Mouse (Mus musculus): ENCODE measurements around the gene Tulp2.

Tulp2 gene

DNA sequence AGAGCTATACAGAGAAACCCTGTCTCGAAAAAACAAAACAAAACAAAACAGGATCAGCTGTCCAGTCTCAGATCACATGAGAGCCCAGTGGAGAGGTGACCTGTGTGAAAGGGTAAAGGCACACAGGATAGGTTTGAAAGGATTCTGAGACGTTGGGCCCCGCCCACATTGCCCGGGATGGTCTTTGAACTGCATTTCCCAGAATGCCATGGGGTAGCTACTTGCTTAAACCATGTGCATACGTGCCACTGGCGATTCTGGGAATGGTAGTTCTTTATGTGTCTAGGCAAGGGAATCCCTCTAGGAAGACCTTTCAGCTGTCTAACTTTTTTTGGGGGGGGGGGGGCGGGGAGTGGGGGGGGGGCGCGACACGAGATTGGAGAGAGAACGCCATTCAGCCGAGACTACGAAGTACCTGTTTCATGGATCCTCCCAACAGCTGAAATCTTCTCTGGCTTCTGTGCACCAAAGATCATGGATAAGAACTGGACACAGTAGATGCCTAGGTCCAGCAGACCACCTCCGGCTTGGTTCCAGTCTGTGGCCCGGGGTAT lies at the start of gene Tulp2:
Gene Tulp2 (plus strand): TSS at position 504 of the 554 bp plus-strand sequence.
- DNase-seq: peak; percentile 75

DNA sequence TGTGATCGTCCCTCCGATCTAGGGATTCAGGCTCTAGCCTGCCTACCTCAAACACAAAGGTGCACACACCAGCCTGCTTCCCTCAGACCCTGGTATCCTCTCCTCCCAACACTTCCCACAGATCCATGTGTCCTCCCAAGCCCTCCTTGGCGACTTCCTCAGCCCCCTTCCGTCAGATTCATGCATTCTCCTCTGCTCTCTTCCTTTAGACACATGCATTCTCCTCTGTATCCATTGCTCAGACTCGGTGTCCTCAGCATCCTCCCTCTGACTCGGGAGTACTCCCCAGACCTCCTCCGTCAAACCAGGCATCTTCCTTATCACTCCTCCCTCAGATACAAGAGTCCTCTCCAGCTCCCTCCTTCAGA lies 47.9 kb upstream of the Tulp2 start:
- no peak for DNase-seq

DNA sequence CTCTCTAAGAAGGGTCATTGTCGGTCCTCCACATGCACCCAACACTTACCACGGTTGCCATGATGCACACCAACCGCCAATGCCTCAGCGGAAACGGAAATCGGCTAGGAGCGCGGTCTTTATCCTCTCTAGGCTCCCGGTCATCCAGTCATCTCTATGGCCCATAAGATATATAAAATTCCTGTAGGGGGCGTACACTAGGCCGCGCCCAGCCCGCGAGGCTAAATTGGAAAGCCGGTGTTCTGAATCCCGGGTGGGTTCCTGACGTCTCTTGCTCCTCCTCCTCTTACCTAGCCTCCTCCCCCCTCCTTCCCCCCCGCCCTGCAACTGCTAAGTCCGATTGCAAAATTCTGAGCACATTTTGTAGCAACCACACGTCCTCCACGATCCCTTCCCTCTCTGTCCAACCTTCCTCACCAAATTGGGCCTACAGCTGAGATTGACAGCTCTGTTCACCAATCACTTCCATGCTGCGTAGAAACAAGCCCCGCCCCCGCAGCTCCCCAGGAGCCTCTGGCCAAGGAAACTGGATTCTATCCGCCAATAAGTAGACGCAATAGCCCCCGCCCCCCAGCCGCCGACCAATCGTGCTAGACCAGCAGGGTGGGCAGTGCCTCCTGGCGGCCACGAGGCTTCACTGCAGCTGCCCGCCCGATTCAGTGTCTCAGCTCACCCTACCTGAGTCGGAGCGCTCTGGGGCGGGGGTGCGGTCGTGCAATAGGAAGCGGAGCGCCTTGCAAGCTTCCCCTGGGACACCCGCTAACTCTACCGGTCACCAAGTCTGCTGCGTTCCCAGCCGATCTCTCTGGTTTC lies 47.3 kb upstream of the Tulp2 start, which contains the start of gene Gys1:
Gene Gys1 (plus strand): TSS at position 642 of the 813 bp plus-strand sequence.
- DNase-seq: peak; percentile 100

DNA sequence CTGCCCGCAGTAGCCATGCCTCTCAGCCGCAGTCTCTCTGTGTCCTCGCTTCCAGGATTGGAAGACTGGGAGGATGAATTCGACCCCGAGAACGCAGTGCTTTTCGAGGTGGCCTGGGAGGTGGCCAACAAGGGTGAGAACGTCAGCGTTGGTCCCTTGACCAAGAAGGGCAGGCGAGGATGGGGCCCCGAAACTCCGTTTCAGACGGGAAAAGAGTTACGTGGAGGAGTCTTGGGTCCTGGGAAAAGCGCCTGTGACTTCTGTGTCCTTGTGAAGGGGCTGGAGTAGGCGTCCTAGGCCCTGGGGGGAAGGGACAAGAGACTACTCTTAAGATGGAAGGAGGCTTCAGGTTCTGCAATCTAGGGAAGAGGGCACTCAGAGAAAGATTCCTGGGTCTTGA lies 46.6 kb upstream of the Tulp2 start:
- no peak for DNase-seq

DNA sequence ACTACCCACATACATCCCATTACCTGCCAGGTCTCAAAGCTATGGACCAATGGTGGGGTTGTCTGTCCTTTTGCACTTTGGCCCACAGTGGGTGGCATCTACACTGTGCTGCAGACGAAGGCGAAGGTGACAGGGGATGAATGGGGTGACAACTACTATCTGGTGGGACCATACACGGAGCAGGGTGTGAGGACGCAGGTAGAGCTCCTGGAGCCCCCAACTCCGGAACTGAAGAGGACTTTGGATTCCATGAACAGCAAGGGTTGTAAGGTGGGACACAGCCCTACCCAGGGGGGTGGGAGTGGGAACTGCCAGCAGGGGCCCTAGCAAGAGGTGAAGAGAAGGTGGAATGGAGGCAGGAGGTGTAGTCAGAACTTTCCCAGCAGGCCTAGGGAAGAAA lies 45.2 kb upstream of the Tulp2 start:
- no peak for DNase-seq

DNA sequence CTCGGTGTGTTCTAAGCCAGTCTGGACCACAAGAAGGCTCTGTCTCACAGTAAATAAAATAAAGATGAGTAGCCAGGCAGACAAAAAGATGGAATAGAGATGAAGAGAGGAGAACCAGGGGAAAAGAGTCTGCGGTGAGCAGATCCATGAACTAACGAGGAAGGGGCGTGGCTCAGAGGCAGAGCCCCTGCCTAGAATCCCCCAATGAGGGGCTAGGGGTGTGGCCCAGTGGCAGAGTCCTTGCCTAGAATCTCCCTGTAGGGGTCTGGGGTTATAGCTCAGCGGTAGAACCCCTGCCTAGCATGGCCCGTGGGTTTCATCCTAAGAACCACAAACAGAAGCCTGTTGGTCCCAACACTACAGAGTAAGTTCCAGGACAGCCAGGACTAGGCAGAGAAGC lies 44.6 kb upstream of the Tulp2 start:
- no peak for DNase-seq

DNA sequence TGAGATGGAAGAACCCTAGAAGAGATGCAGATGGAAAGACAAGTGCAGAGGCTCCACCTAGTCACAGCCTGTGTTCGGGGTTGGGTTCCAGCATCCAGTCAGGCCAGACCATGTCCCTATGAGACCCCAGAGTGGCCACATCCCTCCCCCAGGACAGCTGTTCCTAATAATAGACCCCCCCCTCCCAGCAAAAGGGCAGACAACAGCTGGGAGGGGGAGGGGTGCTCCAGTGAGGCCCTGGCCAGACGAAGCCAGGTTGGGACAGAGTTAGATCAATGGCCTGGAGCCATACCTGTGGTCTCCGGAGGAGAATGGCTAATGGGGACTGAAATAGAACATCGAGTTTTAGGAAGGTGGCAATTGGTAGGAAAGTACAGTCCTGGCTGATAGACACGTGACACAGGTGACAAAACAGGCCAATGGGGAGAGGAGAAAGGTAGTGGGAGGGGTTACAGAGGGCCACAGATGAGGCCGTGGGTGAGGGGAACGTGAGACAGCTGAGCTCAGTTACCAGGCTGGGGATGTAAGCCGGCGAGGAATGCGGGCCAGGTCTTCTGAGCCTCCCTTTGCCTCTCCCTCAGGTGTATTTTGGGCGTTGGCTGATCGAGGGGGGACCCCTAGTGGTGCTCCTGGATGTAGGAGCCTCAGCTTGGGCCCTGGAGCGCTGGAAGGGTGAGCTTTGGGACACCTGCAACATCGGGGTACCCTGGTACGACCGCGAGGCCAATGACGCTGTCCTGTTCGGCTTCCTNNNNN lies 44.0 kb upstream of the Tulp2 start, which contains the start of gene Ruvbl2:
Gene Ruvbl2 (minus strand): TSS at position 576 of the 756 bp plus-strand sequence.
- DNase-seq: no peak

DNA sequence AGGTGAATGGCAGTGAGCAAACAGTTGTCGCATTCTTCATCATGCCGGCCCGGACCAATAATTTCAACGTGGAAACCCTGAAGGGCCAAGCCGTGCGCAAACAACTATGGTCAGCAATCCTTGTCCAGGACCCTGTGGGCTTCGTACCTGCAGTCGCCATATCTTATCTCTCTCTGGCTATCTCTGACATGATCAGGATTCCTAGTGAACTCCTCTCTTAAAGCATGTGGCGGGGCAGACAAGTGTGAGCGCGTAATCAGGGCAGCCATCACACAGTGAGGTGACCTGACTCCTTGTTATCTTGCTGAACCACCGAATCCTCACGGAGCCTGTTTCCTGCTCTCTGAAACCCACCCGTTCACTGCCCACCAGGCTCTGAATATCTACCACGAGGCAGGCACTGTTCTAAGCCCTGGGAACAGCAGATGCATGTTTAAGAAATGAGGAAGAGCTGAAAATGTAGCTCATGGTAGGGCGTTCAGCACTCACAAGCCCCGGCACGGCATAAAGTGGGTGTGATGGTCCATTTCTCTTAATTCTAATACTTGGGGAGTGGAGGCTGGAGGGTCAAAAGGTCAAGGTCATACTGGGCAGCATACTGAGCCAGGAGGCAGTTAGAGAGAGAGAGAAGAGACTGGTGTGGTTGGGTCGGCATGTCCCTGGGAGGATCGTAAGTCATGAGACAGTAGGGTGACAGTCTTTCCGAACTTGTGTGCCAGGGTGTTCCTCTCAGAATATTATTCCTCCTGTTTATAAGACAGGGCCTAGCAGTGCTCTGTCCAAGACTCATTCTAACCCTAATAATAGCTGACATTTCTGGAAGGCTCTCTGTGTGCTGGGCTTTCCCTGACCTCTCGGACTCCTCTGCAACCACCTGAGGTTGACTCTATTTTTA lies 37.9 kb upstream of the Tulp2 start:
- no peak for DNase-seq

DNA sequence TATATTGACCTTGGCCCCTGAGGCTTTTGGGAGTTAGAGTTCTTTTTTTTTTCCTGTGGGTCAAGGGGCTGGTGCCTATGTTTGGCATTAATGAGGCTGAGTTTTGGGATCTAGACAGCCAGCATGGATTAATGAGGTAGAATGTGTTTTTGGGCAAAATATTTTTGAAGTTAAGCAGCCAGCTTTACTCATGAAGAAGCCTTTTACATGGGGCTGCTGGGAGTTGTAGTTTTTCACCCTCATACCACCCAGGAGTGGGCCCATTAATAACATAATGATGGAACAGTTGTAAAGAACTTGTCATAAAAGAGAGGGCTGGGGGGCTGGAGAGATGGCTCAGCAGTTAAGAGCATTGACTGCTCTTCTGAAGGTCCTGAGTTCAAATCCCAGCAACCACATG lies 35.1 kb upstream of the Tulp2 start:
- no peak for DNase-seq

DNA sequence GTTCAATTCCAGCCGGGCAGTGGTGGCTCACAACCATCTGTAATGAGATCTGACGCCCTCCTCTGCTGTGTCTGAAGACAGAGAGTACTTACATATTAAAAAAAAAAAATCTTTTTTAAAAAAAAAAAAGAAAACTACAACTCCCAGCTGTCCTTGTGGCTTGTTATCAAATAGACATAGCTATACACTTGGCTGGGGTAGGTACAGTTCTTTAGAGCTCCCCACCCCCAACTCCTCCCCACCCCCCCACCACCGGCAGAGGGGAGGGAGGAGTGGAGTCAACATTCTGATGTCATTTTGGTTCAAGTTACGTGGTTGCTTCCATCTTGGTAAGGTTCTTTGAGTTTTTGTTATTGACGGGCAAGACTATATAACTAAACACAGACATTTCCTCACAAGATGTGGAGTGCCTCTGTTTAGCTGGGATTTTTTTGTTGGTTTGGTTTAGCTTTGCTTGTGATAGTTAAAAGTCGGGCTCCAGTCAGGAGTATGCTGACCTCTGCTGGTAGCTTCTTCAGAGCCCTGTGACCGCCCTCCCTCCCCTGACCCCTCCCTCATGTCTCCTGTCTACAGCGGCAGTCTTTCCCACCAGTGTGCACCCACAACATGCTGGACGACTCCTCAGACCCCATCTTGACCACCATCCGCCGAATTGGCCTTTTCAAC lies 34.2 kb upstream of the Tulp2 start:
- DNase-seq: peak; percentile 20

DNA sequence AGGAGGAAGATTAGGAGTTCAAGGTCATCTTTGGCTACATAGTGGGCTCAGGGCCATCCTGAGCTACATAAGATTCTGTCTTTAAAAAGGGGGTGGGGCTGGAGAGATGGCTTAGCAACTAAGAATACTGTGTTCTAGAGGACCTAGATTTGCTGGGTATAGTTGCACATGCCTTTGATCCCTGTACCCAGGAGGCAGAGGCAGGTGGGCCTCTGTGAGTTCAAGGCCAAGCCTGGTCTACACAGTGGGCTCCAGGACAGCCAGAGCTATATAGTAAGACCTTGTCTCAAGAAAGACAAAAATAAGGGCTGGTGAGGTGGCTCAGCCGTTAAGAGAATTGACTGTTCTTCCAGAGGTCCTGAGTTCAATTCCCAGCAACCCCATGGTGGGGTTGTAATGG lies 31.7 kb upstream of the Tulp2 start:
- DNase-seq: no peak

DNA sequence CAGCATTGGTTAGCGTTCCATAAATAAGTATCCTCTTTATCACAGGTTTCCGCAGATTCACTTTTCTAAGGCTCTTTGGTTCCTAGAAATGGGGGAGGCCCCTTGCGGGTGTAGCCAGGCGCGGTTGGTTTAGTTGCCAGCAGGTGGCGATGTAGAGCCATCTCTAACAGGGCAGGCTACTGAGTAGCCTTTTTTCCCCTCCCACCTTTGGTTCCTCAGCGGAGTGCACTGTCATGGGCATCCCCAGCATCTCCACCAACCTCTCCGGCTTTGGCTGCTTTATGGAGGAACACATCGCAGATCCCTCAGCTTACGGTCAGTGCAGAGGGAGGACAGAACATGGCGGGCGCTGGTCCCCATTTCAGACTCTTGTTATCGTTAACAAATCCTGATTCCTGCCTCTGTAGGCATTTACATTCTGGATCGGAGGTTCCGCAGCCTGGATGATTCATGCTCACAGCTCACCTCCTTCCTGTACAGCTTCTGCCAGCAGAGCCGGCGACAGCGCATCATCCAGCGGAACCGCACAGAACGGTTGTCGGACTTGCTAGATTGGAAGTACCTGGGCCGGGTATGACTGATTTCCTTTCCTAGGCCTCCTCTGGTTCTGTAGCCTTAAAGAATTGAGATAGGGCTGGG lies 30.2 kb upstream of the Tulp2 start:
- DNase-seq: peak; percentile 85

DNA sequence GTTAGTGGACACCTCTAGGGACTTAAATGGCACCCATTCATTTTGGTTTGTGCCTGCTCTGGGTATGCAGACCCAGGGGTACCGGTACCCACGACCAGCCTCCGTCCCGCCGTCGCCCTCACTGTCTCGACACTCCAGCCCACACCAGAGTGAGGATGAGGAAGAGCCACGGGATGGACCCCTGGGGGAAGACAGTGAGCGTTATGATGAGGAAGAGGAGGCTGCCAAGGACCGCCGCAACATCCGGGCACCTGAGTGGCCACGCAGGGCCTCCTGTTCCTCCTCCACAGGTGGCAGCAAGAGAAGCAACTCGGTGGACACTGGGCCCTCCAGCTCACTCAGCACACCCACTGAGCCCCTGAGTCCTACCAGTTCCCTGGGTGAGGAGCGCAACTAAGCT lies 26.7 kb upstream of the Tulp2 start:
- no peak for DNase-seq

DNA sequence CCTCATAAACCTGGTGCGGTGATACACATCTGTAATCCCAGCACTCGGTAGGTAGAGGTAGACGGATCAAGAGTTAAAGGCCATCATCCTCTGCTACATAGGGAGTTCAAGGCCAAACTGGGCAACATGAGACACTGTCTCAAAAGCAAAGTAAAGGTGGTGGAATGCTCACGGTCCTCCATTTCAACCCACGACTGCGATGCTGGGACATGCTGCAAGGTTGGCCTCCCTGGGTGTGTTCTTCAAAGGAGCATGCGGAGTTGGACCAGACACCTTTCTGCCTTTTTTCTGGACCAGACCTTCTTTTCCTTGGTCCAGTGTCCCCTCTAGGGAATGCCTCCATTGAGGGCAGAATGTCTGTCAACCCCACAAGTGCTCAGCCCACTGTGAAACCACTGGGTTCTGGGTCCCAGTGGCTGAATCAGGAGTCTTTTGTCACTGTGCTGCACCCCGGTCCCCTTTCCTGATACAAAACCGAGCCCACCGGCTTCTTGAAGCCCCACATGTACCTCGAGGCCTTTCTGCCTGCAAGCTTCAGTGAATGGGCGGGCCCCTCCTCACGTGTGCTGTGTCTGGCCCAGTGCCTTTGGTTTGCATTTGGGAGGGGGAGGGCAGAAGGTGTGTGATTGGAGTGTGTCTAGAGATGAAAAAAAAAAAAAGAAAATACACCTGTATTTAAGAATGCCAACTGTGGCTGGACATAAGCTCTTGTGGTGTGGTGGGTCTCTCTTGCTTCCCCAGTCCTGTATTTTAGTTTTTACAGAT lies 25.6 kb upstream of the Tulp2 start:
- no peak for DNase-seq

DNA sequence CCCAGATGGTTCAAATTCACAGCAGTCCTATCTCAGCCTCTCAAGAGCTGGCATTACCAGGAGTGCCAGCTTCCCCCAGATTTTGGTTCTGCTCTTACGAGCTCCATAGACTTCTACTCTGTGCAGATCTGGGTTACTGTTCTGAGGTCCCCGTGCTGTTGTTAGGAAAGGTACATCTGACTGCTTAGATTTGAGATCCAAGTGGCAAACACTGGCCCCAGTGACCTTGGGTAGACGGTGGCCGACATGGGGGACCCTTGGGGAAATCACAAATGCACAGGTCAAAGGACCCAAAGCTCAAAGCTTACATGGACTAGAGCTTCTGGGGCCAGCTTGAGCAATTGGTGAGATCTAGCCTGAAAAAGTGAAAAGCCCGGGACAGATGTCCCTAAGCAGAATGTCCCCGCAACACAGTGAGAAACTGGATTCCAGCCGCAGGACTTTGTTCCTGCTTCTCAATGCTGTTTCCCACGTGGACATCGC lies 24.9 kb upstream of the Tulp2 start:
- no peak for DNase-seq

DNA sequence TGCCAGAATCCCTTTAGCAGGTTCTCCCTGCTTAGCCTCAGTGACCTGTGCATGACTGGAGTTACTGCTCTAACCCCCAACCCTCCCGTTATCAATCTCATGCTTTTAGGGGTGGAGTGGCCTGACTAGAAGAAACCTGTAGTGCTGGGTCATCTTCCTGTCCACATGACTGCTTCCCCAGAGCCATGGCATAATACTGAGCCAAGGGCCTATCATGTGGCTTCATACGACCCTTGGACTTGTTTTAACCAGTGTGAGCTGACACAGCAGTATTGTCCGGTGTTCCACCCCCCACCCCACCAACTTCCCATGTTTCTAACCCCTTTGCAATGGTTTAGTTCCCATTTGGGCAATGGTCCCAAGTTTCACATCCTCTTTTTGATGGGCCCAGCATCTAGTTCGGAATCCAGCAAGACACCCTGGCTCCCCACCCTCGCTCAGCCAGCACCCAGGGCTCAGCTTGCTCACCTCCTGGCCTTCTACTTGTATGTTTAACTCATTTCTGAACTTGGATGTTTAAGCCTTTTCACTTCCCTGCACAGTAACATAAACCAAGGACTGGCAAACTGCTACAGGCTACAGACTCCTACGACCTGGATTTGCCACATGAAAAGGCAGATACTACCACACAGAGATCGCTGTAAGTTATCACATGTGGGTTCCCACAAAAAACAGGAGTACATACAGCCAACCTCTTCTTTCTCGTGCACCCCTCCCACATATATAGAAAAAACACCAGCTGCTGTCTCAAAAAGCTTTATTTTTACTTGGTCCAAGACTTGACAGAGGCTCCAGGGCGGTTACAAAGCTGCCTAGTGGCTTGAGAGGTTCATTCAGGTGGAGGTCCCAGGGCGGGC lies 24.2 kb upstream of the Tulp2 start:
- no peak for DNase-seq

DNA sequence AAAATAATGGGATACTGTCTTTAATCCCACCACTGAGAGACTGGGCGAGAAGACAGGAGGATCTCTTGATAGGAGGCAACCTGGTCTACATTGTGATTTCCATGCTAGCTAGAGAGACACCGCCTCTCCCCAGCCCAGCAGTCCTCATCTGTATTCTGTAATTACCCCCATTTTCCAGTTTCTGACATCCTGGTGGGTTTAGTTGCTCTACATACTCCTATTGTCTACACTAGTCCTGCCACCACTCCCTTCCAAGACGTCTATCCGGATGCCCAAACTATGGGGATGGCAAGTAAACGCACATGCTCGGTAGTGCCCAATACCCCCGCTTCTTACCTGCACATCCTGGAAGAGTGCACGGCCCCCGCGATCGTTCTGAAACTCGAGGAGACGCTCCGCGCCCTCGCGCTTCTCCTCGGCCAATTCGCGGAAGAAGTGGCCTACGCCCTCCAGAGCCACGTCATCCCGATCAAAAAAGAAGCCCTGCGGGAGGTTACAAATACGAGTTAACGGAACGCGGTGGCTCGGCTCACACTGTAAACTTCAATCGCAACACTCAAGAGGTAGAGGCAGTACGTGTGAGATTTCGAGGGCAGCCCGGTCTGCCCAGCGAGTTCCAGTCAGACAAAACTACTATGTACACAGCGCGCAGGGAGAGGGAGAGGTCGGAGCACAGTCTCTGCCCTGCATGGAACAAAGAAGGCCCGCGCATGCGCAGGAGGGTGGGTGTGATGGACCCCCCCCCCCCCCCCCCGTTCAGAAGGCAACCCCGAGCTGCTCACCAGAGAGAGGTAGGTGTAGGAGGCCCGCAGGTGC lies 22.7 kb upstream of the Tulp2 start:
- peak; percentile 87 for DNase-seq

DNA sequence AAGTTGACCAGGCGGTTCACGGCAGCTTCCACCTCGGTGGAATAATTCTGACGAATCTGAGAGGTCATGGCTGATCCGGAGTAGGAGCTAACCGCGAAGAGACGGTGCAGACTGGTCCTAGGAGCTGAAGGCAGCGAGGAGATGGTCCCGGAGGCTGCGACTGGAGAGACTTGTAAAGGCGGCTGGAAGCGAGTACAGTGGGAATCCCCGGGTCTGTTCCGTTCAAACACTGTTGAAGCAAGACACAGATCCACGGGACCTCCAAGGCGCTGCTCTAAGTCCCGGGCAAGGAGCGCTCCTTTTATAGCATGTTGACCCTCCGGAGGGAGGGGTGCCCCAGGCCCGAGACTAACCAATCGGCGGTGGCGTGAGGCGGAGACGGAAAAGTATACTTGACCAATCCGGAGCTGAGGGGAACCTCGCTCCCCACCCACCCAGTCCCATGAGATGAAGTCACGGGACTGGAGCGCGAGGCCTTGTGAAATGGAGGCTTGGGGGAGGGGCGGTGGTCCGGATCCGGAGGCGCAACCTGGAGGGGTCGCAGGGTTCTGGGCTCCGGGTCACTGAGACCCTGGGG lies 22.0 kb upstream of the Tulp2 start, which contains the start of gene Ftl1:
Gene Ftl1 (minus strand): TSS at position 321 of the 577 bp plus-strand sequence.
- peak; percentile 95 for DNase-seq
